Mouse (Mus musculus): ENCODE results near the gene Srsf6. TPM values are rescaled to one million over a fixed set of nuclear protein-coding genes. Genes with fewer than 3 reads are reported as not detected.

The Srsf6 gene
- polyA plus RNA-seq, 1 experiment from 2014 or later = 125 TPM

GRCm38 (mm10) chr2:162968357-162968756, 37.0 kb downstream of the Srsf6 start:
- no peak overlapping the region for H3K4me3 ChIP-seq (replicated peaks)
- H3K9me3 ChIP-seq (replicated peaks) = no peaks in the 10 kb centered on the region
- peaks cover under 1% of the 10 kb centered on the region; the same call in 1 of the 2 replicates for H3K4me1 ChIP-seq
- no peak overlapping the region for H3K9ac ChIP-seq (replicated peaks)
- H3K27me3 ChIP-seq (replicated peaks) = 0 out of 2 replicates have a peak, but pooled peaks cover 3% of the 10 kb centered on the region
- ATAC-seq (ENCODE audit: low FRiP score) = no peak
- H3K27ac ChIP-seq (replicated peaks) = no peak overlapping the region
- WGBS = 6% methylated on average over 5 of the region's 5 CpGs
- no peaks in the 10 kb centered on the region for H3K36me3 ChIP-seq
- no peak overlapping the region for H3K4me2 ChIP-seq

- H3K27me3 ChIP-seq (replicated peaks) = 0 out of 2 replicates have a peak, but pooled peaks cover 3% of the 10 kb centered on the region
- no peak overlapping the region for H3K9ac ChIP-seq (replicated peaks)
- no peak overlapping the region for H3K4me3 ChIP-seq (replicated peaks)
- no peak for ATAC-seq (ENCODE audit: low FRiP score)
- H3K4me1 ChIP-seq = peaks cover 6% of the 10 kb centered on the region
- H3K4me2 ChIP-seq = no peak overlapping the region
- H3K9me3 ChIP-seq (replicated peaks) = no peaks in the 10 kb centered on the region
- H3K27ac ChIP-seq (replicated peaks) = no peak overlapping the region
- no peaks in the 10 kb centered on the region for H3K36me3 ChIP-seq
- WGBS = 94% methylated on average over 3 of the region's 3 CpGs
Measured at GRCm38 (mm10) chr2:162969101-162969500, 37.8 kb downstream of the Srsf6 start.

GRCm38 (mm10) chr2:162970896-162971295, 39.6 kb downstream of the Srsf6 start:
- no peaks in the 10 kb centered on the region for H3K9me3 ChIP-seq (replicated peaks)
- 87% methylated on average over 6 of the region's 6 CpGs for WGBS
- no peak for ATAC-seq (ENCODE audit: low FRiP score)

GRCm38 (mm10) chr2:162972752-162973151, 41.4 kb downstream of the Srsf6 start:
- Histone ChIP-seq H3K27ac (replicated peaks) (no peak overlapping the region), H3K36me3 (no peaks in the 10 kb centered on the region), H3K9ac (replicated peaks) (no peak overlapping the region), H3K4me1 (peaks cover 16% of the 10 kb centered on the region), H3K4me3 (replicated peaks) (no peak overlapping the region), H3K4me2 (no peak overlapping the region), H3K9me3 (replicated peaks) (no peaks in the 10 kb centered on the region), H3K27me3 (replicated peaks) (0 out of 2 replicates have a peak, but pooled peaks cover 3% of the 10 kb centered on the region)
- no peak for ATAC-seq (ENCODE audit: low FRiP score)
- WGBS = 55% methylated on average over 7 of the region's 7 CpGs

More at GRCm38 (mm10) chr2:162970896-162971295, 39.6 kb downstream of the Srsf6 start:
- Histone ChIP-seq H3K4me3 (replicated peaks) (no peak overlapping the region), H3K27ac (replicated peaks) (no peak overlapping the region), H3K4me2 (no peak overlapping the region), H3K4me1 (peaks cover 16% of the 10 kb centered on the region), H3K9ac (replicated peaks) (no peak overlapping the region), H3K36me3 (no peaks in the 10 kb centered on the region), H3K27me3 (replicated peaks) (0 out of 2 replicates have a peak, but pooled peaks cover 3% of the 10 kb centered on the region)

- Histone ChIP-seq H3K27me3 (replicated peaks) (0 out of 2 replicates have a peak, but pooled peaks cover 3% of the 10 kb centered on the region), H3K4me3 (replicated peaks) (no peak overlapping the region), H3K9me3 (replicated peaks) (no peaks in the 10 kb centered on the region), H3K4me1 (peaks cover 16% of the 10 kb centered on the region), H3K9ac (replicated peaks) (no peak overlapping the region), H3K27ac (replicated peaks) (no peak overlapping the region), H3K36me3 (no peaks in the 10 kb centered on the region), H3K4me2 (no peak overlapping the region)
- 72% methylated on average over 5 of the region's 5 CpGs for WGBS
- ATAC-seq (ENCODE audit: low FRiP score) = no peak
Measured at GRCm38 (mm10) chr2:162973206-162973605, 41.9 kb downstream of the Srsf6 start.

- 19% methylated on average over 11 of the region's 11 CpGs for WGBS
- H3K4me3 ChIP-seq (replicated peaks) = no peak overlapping the region
- H3K4me2 ChIP-seq = no peak overlapping the region
- no peaks in the 10 kb centered on the region for H3K9me3 ChIP-seq (replicated peaks)
- H3K36me3 ChIP-seq = no peaks in the 10 kb centered on the region
- H3K9ac ChIP-seq (replicated peaks) = no peak overlapping the region
- H3K27me3 ChIP-seq (replicated peaks) = 0 out of 2 replicates have a peak, but pooled peaks cover 3% of the 10 kb centered on the region
- no peak overlapping the region for H3K27ac ChIP-seq (replicated peaks)
- no peak for ATAC-seq (ENCODE audit: low FRiP score)
- H3K4me1 ChIP-seq = peaks cover 16% of the 10 kb centered on the region
Measured at GRCm38 (mm10) chr2:162973637-162974036, 42.3 kb downstream of the Srsf6 start.

- no peak overlapping the region for H3K9ac ChIP-seq (replicated peaks)
- H3K36me3 ChIP-seq = no peaks in the 10 kb centered on the region
- 0 out of 2 replicates have a peak, but pooled peaks cover 3% of the 10 kb centered on the region for H3K27me3 ChIP-seq (replicated peaks)
- no peak overlapping the region for H3K4me3 ChIP-seq (replicated peaks)
- ATAC-seq (ENCODE audit: low FRiP score) = peak; percentile 45; the same call in 1 of the 2 replicates
- peaks cover 16% of the 10 kb centered on the region for H3K4me1 ChIP-seq
- no peak overlapping the region for H3K27ac ChIP-seq (replicated peaks)
- no peaks in the 10 kb centered on the region for H3K9me3 ChIP-seq (replicated peaks)
- 75% methylated on average over 11 of the region's 11 CpGs for WGBS
- H3K4me2 ChIP-seq = no peak overlapping the region
Measured at GRCm38 (mm10) chr2:162975157-162975775, 43.9 kb downstream of the Srsf6 start.

GRCm38 (mm10) chr2:162976001-162976400, 44.7 kb downstream of the Srsf6 start:
- Histone ChIP-seq H3K9ac (replicated peaks) (no peak overlapping the region), H3K4me3 (replicated peaks) (no peak overlapping the region), H3K27ac (replicated peaks) (no peak overlapping the region), H3K4me2 (no peak overlapping the region), H3K9me3 (replicated peaks) (no peaks in the 10 kb centered on the region), H3K4me1 (peaks cover 16% of the 10 kb centered on the region), H3K27me3 (replicated peaks) (0 out of 2 replicates have a peak, but pooled peaks cover under 1% of the 10 kb centered on the region), H3K36me3 (no peaks in the 10 kb centered on the region)
- ATAC-seq (ENCODE audit: low FRiP score) = no peak
- 58% methylated on average over 4 of the region's 4 CpGs for WGBS

- Histone ChIP-seq H3K27me3 (replicated peaks) (peaks cover 4% of the 10 kb centered on the region; the same call in 1 of the 2 replicates), H3K4me1 (no peaks in the 10 kb centered on the region)
- 90% methylated on average over 6 of the region's 6 CpGs for WGBS
Measured at GRCm38 (mm10) chr2:162984381-162984780, 53.1 kb downstream of the Srsf6 start.

GRCm38 (mm10) chr2:162985923-162986322, 54.6 kb downstream of the Srsf6 start:
- Histone ChIP-seq H3K36me3 (no peaks in the 10 kb centered on the region), H3K9me3 (replicated peaks) (no peaks in the 10 kb centered on the region), H3K4me3 (replicated peaks) (no peak overlapping the region), H3K9ac (replicated peaks) (no peak overlapping the region), H3K4me1 (no peaks in the 10 kb centered on the region), H3K27ac (replicated peaks) (no peak overlapping the region), H3K27me3 (replicated peaks) (peaks cover 4% of the 10 kb centered on the region), H3K4me2 (no peak overlapping the region)
- WGBS = 51% methylated on average over 3 of the region's 3 CpGs
- ATAC-seq (ENCODE audit: low FRiP score) = no peak

More at GRCm38 (mm10) chr2:162984381-162984780, 53.1 kb downstream of the Srsf6 start:
- ATAC-seq (ENCODE audit: low FRiP score) = no peak
- H3K4me2 ChIP-seq = no peak overlapping the region
- H3K9me3 ChIP-seq (replicated peaks) = no peaks in the 10 kb centered on the region
- no peaks in the 10 kb centered on the region for H3K36me3 ChIP-seq
- no peak overlapping the region for H3K4me3 ChIP-seq (replicated peaks)
- no peak overlapping the region for H3K9ac ChIP-seq (replicated peaks)
- H3K27ac ChIP-seq (replicated peaks) = no peak overlapping the region
